Mouse (Mus musculus): ENCODE data around the gene Psmd3.
"Not testable (repeated sequence)": the region's sequence is repeated elsewhere in the genome, so short reads cannot be mapped to it uniquely, and the experiment has no call there.

The Psmd3 gene

GRCm38 (mm10) chr11:98681786-98682745 lies at the start of gene Psmd3:
Psmd3 (plus strand) TSS chr11:98682554.
- ATAC-seq (ENCODE audit: insufficient number of reproducible peaks, low FRiP score, low TSS enrichment) = peak; percentile 95

GRCm38 (mm10) chr11:98635312-98635970 lies 46.9 kb upstream of the Psmd3 start:
- ATAC-seq (ENCODE audit: insufficient number of reproducible peaks, low FRiP score, low TSS enrichment) = not testable (repeated sequence)

GRCm38 (mm10) chr11:98637501-98637900 lies 44.9 kb upstream of the Psmd3 start:
- no peak for ATAC-seq (ENCODE audit: insufficient number of reproducible peaks, low FRiP score, low TSS enrichment)

GRCm38 (mm10) chr11:98640091-98640490 lies 42.3 kb upstream of the Psmd3 start:
- no peak for ATAC-seq (ENCODE audit: insufficient number of reproducible peaks, low FRiP score, low TSS enrichment)

- no peak for ATAC-seq (ENCODE audit: insufficient number of reproducible peaks, low FRiP score, low TSS enrichment)
Measured at GRCm38 (mm10) chr11:98644757-98645156, 37.6 kb upstream of the Psmd3 start.

GRCm38 (mm10) chr11:98645946-98646345 lies 36.4 kb upstream of the Psmd3 start:
- no peak for ATAC-seq (ENCODE audit: insufficient number of reproducible peaks, low FRiP score, low TSS enrichment)

- no peak for ATAC-seq (ENCODE audit: insufficient number of reproducible peaks, low FRiP score, low TSS enrichment)
Measured at GRCm38 (mm10) chr11:98646459-98646858, 35.9 kb upstream of the Psmd3 start, which contains the start of gene Gsdma2. Gsdma2 (plus strand) TSS chr11:98646759.

- ATAC-seq (ENCODE audit: insufficient number of reproducible peaks, low FRiP score, low TSS enrichment) = peak; percentile 56; the same call in 1 of the 2 replicates
Measured at GRCm38 (mm10) chr11:98655076-98655475, 27.3 kb upstream of the Psmd3 start.

- no peak; the same call in 1 of the 2 replicates for ATAC-seq (ENCODE audit: insufficient number of reproducible peaks, low FRiP score, low TSS enrichment)
Measured at GRCm38 (mm10) chr11:98660517-98660916, 21.8 kb upstream of the Psmd3 start.

GRCm38 (mm10) chr11:98664091-98664490 lies 18.3 kb upstream of the Psmd3 start, which contains the start of gene Gsdma:
Gsdma (plus strand) TSS chr11:98664351.
- no peak for ATAC-seq (ENCODE audit: insufficient number of reproducible peaks, low FRiP score, low TSS enrichment)

- no peak for ATAC-seq (ENCODE audit: insufficient number of reproducible peaks, low FRiP score, low TSS enrichment)
Measured at GRCm38 (mm10) chr11:98668984-98669383, 13.4 kb upstream of the Psmd3 start.

- no peak for ATAC-seq (ENCODE audit: insufficient number of reproducible peaks, low FRiP score, low TSS enrichment)
Measured at GRCm38 (mm10) chr11:98671284-98671815, 11.0 kb upstream of the Psmd3 start.

- ATAC-seq (ENCODE audit: insufficient number of reproducible peaks, low FRiP score, low TSS enrichment) = no peak
Measured at GRCm38 (mm10) chr11:98671857-98672256, 10.5 kb upstream of the Psmd3 start.

- no peak for ATAC-seq (ENCODE audit: insufficient number of reproducible peaks, low FRiP score, low TSS enrichment)
Measured at GRCm38 (mm10) chr11:98672482-98672881, 9.9 kb upstream of the Psmd3 start.

- ATAC-seq (ENCODE audit: insufficient number of reproducible peaks, low FRiP score, low TSS enrichment) = not testable (repeated sequence)
Measured at GRCm38 (mm10) chr11:98673136-98673535, 9.2 kb upstream of the Psmd3 start.

GRCm38 (mm10) chr11:98675829-98676363 lies 6.5 kb upstream of the Psmd3 start:
- no peak for ATAC-seq (ENCODE audit: insufficient number of reproducible peaks, low FRiP score, low TSS enrichment)

GRCm38 (mm10) chr11:98680023-98680422 lies 2.3 kb upstream of the Psmd3 start:
- no peak for ATAC-seq (ENCODE audit: insufficient number of reproducible peaks, low FRiP score, low TSS enrichment)

GRCm38 (mm10) chr11:98680595-98680994 lies 1.8 kb upstream of the Psmd3 start:
- not testable (repeated sequence) for ATAC-seq (ENCODE audit: insufficient number of reproducible peaks, low FRiP score, low TSS enrichment)

GRCm38 (mm10) chr11:98681186-98681585 lies 1.2 kb upstream of the Psmd3 start:
- ATAC-seq (ENCODE audit: insufficient number of reproducible peaks, low FRiP score, low TSS enrichment) = no peak

- ATAC-seq (ENCODE audit: insufficient number of reproducible peaks, low FRiP score, low TSS enrichment) = peak; percentile 5; the same call in 1 of the 2 replicates
Measured at GRCm38 (mm10) chr11:98682811-98683210, 457 bp downstream of the Psmd3 start.

GRCm38 (mm10) chr11:98685642-98686041 lies 3.3 kb downstream of the Psmd3 start:
- no peak for ATAC-seq (ENCODE audit: insufficient number of reproducible peaks, low FRiP score, low TSS enrichment)
